In the genomic region with DNA sequence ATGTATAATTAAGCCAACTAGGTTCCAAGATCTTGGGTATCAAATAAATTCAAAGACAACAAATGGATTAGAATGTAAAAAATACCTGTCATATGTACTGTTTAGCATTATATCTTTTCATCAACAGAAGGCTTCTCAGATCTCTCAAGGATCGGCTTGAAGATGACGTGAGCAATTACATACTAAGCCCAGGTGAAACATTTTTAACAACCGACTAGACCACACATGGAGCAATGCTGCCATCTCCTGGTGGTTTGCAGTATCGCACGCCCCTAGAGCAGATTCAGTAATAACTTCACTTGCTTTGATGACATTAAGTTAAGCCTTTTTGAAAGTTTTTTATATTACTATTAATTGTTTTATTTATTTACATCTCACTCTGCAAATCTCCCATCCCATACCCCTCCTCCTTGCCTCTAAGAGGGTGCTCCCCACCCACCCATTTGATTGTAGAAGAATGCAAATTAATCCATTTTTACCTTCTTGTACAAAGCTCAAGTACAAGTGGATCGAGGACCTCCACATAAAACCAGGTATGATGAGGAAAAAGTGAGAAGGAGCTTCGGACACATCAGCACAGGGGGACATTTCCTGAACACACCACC, we compare ENCODE assay signal across 9 mouse cellular contexts. TPM values are rescaled to one million over a fixed set of nuclear protein-coding genes. Genes with fewer than 3 reads are reported as not detected.
DNase-seq lines count a peak whose midpoint lies in the region; ATAC-seq and TF ChIP-seq lines count a peak whose summit lies in the region.
"Had no signal": no experiment of that assay in that cellular context is flagged by ENCODE, and none has a peak within 500 bp of the region (broad histone marks: within the 10 kb centered on the region; RNA-seq: fewer than 3 reads in every experiment).

No protein-coding gene starts in this region.

- DNase-seq in heart, adult 2 months = peak; percentile 38 to 69
- no peak for DNase-seq in heart, postnatal 25 days (ENCODE audit: low spot score)
- peak; percentile 71 for DNase-seq in adrenal gland, postnatal 14 days
- DNase-seq in embryo, embryonic 9.5 days (ENCODE audit: extremely low spot score) = peak; percentile 67
- peak; percentile 47 to 79 for DNase-seq in layer of hippocampus, postnatal 25 days (ENCODE audit: extremely low spot score in 1 of 2, low spot score in 1 of 2)
- DNase-seq in mesoderm, embryonic 11.5 days (ENCODE audit: low read depth, low spot score) = peak; percentile 61
- DNase-seq in skeletal muscle tissue, adult 2 months (ENCODE audit: low read depth, low spot score) = peak; percentile 41
- DNase-seq: liver, embryonic 13.5 days had no signal

- H3K4me3 ChIP-seq in heart, adult 2 months = no peak overlapping the region
- H3K4me3 ChIP-seq in hindbrain, embryonic 13.5 days = no peak overlapping the region
- H3K4me3 ChIP-seq: liver, embryonic 13.5 days had no signal

- no peaks in the 10 kb centered on the region for H3K27me3 ChIP-seq in heart, adult 2 months (ENCODE audit: control insufficient read depth, insufficient read depth, low read length)
- H3K27me3 ChIP-seq in hindbrain, embryonic 13.5 days = peaks cover 11% of the 10 kb centered on the region; the same call in 1 of the 2 replicates
- H3K27me3 ChIP-seq: liver, embryonic 13.5 days had no signal

- TF ChIP-seq EP300 in heart, adult 2 months (IDR thresholded peaks at IDR 0.05; ENCODE audit: insufficient read depth, low read depth, low read length) = peak; percentile 90; the same call in 1 of the 2 replicates

- H3K9ac ChIP-seq in heart, adult 2 months (ENCODE audit: low read depth, low read length) = no peak overlapping the region
- no peak overlapping the region for H3K9ac ChIP-seq in hindbrain, embryonic 13.5 days
- H3K9ac ChIP-seq: liver, embryonic 13.5 days had no signal

- no peak overlapping the region for H3K27ac ChIP-seq in heart, adult 2 months
- no peak overlapping the region for H3K27ac ChIP-seq in hindbrain, embryonic 13.5 days
- H3K27ac ChIP-seq: liver, embryonic 13.5 days had no signal

- no peaks in the 10 kb centered on the region for H3K4me1 ChIP-seq in heart, adult 2 months (ENCODE audit: control insufficient read depth, insufficient read depth, low read length)
- no peaks in the 10 kb centered on the region for H3K4me1 ChIP-seq in hindbrain, embryonic 13.5 days (replicated peaks)
- H3K4me1 ChIP-seq: liver, embryonic 13.5 days had no signal

- intact Hi-C loops in heart, adult 2 months (cut with DNase I) = loop anchor here (1.0 to 10.0 kb wide), 3 partner anchors 29 to 119 kb away; a partner anchor contains a TSS
- intact Hi-C loops in heart, postnatal 25 days (cut with DNase I) = loop anchor here (1.0 to 10.0 kb wide), 4 partner anchors 28 to 182 kb away; a partner anchor contains a TSS

- H3K4me2 ChIP-seq in hindbrain, embryonic 13.5 days = peak overlapping the region; percentile 17; the same call in 1 of the 2 replicates
- H3K4me2 ChIP-seq: liver, embryonic 13.5 days had no signal

- TF ChIP-seq POLR2A in heart, adult 2 months (IDR thresholded peaks at IDR 0.05; ENCODE audit: insufficient read depth, low read depth, low read length) = no peak

- H3K9me3 ChIP-seq in hindbrain, embryonic 13.5 days = no peaks in the 10 kb centered on the region
- H3K9me3 ChIP-seq: liver, embryonic 13.5 days had no signal

- H3K79me2 ChIP-seq in heart, adult 2 months (replicated peaks; ENCODE audit: control insufficient read depth, insufficient read depth, low read length) = no peaks in the 10 kb centered on the region

- no peaks in the 10 kb centered on the region for H3K36me3 ChIP-seq in heart, adult 2 months (ENCODE audit: control insufficient read depth, insufficient read depth, low read length)
- peaks cover 4% of the 10 kb centered on the region; the same call in 1 of the 2 replicates for H3K36me3 ChIP-seq in hindbrain, embryonic 13.5 days
- H3K36me3 ChIP-seq: liver, embryonic 13.5 days had no signal

- 10% methylated on average over 7 of the region's 7 CpGs for WGBS in heart, adult 2 months
- 15% methylated on average over 7 of the region's 7 CpGs for WGBS in hindbrain, embryonic 13.5 days

- ATAC-seq in hindbrain, embryonic 13.5 days (ENCODE audit: low FRiP score) = peak; percentile 63; the same call in 1 of the 2 replicates

- TF ChIP-seq CTCF in heart, adult 2 months (IDR thresholded peaks at IDR 0.05) = no peak; the same call in 1 of the 2 replicates

RNA-seq across cellular contexts. Expression of a gene that starts 11.2 kb away (rescaled TPM):
- total RNA-seq in heart, adult 2 months (2021) = 10 to 100 TPM; 35.0 to 43.1 TPM
- 29.3 and 43.4 TPM in 2 replicates for polyA plus RNA-seq in heart, adult 2 months (2012; rRNA removed)
- total RNA-seq in heart, postnatal 25 days (2021) = 10 to 100 TPM; 24.9 to 25.6 TPM
- 62.9 and 74.3 TPM in 2 replicates for total RNA-seq in adrenal gland, postnatal 14 days (2021)
- 2.7 and 3.6 TPM in 2 replicates for polyA plus RNA-seq in hindbrain, embryonic 13.5 days (2015; fragmentation: Nextera tagmentation; extraction: Ambion mirVana)
- 1 to 10 TPM; 4.0 to 5.4 TPM for total RNA-seq in layer of hippocampus, postnatal 25 days (2021)

RNA-seq across cellular contexts. Expression of a gene that starts 15.5 kb away (rescaled TPM):
- 10 to 100 TPM; 26.7 to 29.9 TPM for total RNA-seq in heart, adult 2 months (2021)
- polyA plus RNA-seq in heart, adult 2 months (2012; rRNA removed) = 26.0 and 44.2 TPM in 2 replicates
- total RNA-seq in heart, postnatal 25 days (2021) = 10 to 100 TPM; 20.6 to 23.0 TPM
- total RNA-seq in adrenal gland, postnatal 14 days (2021) = 21.7 and 24.8 TPM in 2 replicates
- 88.1 and 97.7 TPM in 2 replicates for polyA plus RNA-seq in hindbrain, embryonic 13.5 days (2015; fragmentation: Nextera tagmentation; extraction: Ambion mirVana)
- total RNA-seq in layer of hippocampus, postnatal 25 days (2021) = 10 to 100 TPM; 22.8 to 23.6 TPM

RNA-seq across cellular contexts. Expression of a gene that starts 51.4 kb away (rescaled TPM):
- total RNA-seq in heart, adult 2 months (2021) = 1 to 10 TPM; 7.9 to 9.2 TPM
- 3.2 and 6.9 TPM in 2 replicates for polyA plus RNA-seq in heart, adult 2 months (2012; rRNA removed)
- total RNA-seq in heart, postnatal 25 days (2021) = 1 to 10 TPM; 8.2 to 8.9 TPM
- 25.2 and 25.5 TPM in 2 replicates for total RNA-seq in adrenal gland, postnatal 14 days (2021)
- polyA plus RNA-seq in hindbrain, embryonic 13.5 days (2015; fragmentation: Nextera tagmentation; extraction: Ambion mirVana) = 6.0 and 6.1 TPM in 2 replicates
- 10 to 100 TPM; 28.4 to 29.4 TPM for total RNA-seq in layer of hippocampus, postnatal 25 days (2021)

Comparison
In these comparisons a context has a peak if more than half of its experiments do, and no peak if none do; other contexts are left out.
1. RNA of a gene that starts 11.2 kb away (total RNA-seq): 62.9 to 74.3 TPM in adrenal gland, postnatal 14 days, 35.0 to 43.1 TPM in heart, adult 2 months and 24.9 to 25.6 TPM in heart, postnatal 25 days; 4.0 to 5.4 TPM in layer of hippocampus, postnatal 25 days; every median in the first group is over 4 times any median in the second.